Mouse (Mus musculus) stomach, postnatal 0 days (tissue): ENCODE results near the gene Phgr1. TPM values are rescaled to one million over a fixed set of nuclear protein-coding genes. Genes with fewer than 3 reads are reported as not detected.
A peak's percentile ranks its signal among the peaks of the same experiment; 100 is the strongest.

Experiments used
- ATAC-seq: fragments of 200-750 bp; cut with Nextera tagmentation; 2 replicates; pipeline ENCODE4 v1.8.0; 2017; ENCODE audit not compliant: low FRiP score, low TSS enrichment
- DNase-seq: peaks from one replicate; pipeline ENCODE4 v3.0.0-alpha.2; 2016; ENCODE audit warnings: low spot score
- H3K27ac ChIP-seq: fragments of 300-500 bp; sonication (generic); replicated peaks from 2 replicates; pipeline ENCODE4 v1.5.1; 2014; ENCODE audit warnings: mild to moderate bottlenecking, control low read depth
- H3K27me3 ChIP-seq: fragments of 300-500 bp; sonication (generic); 2 replicates; pipeline ENCODE4 v1.6.1; 2014; ENCODE audit warnings: low read length; ENCODE audit not compliant: control insufficient read depth, insufficient read depth
- H3K36me3 ChIP-seq: fragments of 300-500 bp; sonication (generic); 2 replicates; pipeline ENCODE4 v1.6.1; 2014; ENCODE audit warnings: low read length, mixed read lengths; ENCODE audit not compliant: control insufficient read depth, insufficient read depth
- H3K4me1 ChIP-seq: fragments of 300-500 bp; sonication (generic); replicated peaks from 2 replicates; pipeline ENCODE4 v1.6.1; 2014; ENCODE audit warnings: antibody characterized with exemption; ENCODE audit not compliant: control insufficient read depth, insufficient read depth
- H3K4me2 ChIP-seq: fragments of 300-500 bp; sonication (generic); replicated peaks from 2 replicates; pipeline ENCODE4 v1.6.1; 2014; ENCODE audit warnings: low read depth, mild to moderate bottlenecking, control low read depth, moderate library complexity
- H3K4me3 ChIP-seq: fragments of 300-500 bp; sonication (generic); 2 replicates; pipeline ENCODE4 v1.5.1; 2014; ENCODE audit warnings: low read depth, low read length, control low read depth
- H3K9ac ChIP-seq: fragments of 300-500 bp; sonication (generic); 2 replicates; pipeline ENCODE4 v1.6.1; 2014; ENCODE audit warnings: mild to moderate bottlenecking, low read length, control low read depth, mixed read lengths
- H3K9me3 ChIP-seq: fragments of 300-500 bp; sonication (generic); 2 replicates; pipeline ENCODE4 v1.6.1; 2016; ENCODE audit warnings: low read length; ENCODE audit not compliant: control insufficient read depth
- CTCF ChIP-seq: IDR thresholded peaks from 2 replicates; pipeline ENCODE4 v1.5.1; 2016; ENCODE audit warnings: antibody characterized with exemption, low read depth, mild to moderate bottlenecking, moderate library complexity
- EP300 ChIP-seq: optimal IDR thresholded peaks from 2 replicates; pipeline ENCODE3; 2016; ENCODE audit warnings: antibody characterized with exemption
- WGBS: fragments of 180-500 bp; shearing (Covaris S2); extraction: QIAGEN DNeasy Blood & Tissue Kit; methylation state at CpG from one replicate; pipeline ENCODE4 v1.1.7; 2014; 5-methylcytosine and 5-hydroxymethylcytosine counted together
- polyA plus RNA-seq: library from polyadenylated mRNA; unstranded; fragments of >200 nt; fragmentation: Nextera tagmentation; extraction: Ambion mirVana; gene quantifications from 2 replicates; pipeline ENCODE4 v1.2.1, GENCODE M21; 2015

Phgr1 gene
- polyA plus RNA-seq = 165 and 184 TPM in 2 replicates

- ATAC-seq = peak; percentile 92
- Histone ChIP-seq H3K27ac (peak within 1 kb of the TSS; percentile 36; the same call in 1 of the 2 replicates), H3K4me3 (no peak within 1 kb of the TSS)
These were observed at the start of gene Phgr1 for GRCm38 (mm10) chr2:118772158-118772874. Gene Phgr1, plus strand, starts transcription at chr2:118772769.

GRCm38 (mm10) chr2:118723693-118724486 is 48.7 kb upstream of the Phgr1 start:
- Histone ChIP-seq H3K4me2 (no peak overlapping the region), H3K36me3 (no peaks in the 10 kb centered on the region), H3K27me3 (no peaks in the 10 kb centered on the region), H3K4me1 (peaks cover 2% of the 10 kb centered on the region; the same call in 1 of the 2 replicates), H3K9me3 (no peaks in the 10 kb centered on the region), H3K27ac (no peak overlapping the region), H3K9ac (no peak overlapping the region), H3K4me3 (no peak overlapping the region)
- DNase-seq (no peak), ATAC-seq (no peak)
- WGBS = 83% methylated on average over 15 of the region's 15 CpGs
- TF ChIP-seq CTCF = no peak
- no peak for TF ChIP-seq EP300

More at GRCm38 (mm10) chr2:118772158-118772874, at the start of gene Phgr1:
- Histone ChIP-seq H3K4me1 (no peaks in the 10 kb centered on the region), H3K36me3 (no peaks in the 10 kb centered on the region), H3K27me3 (no peaks in the 10 kb centered on the region), H3K4me2 (0 out of 2 replicates have a peak within 1 kb of the TSS, but pooled peaks have one; percentile 18), H3K9me3 (no peaks in the 10 kb centered on the region), H3K9ac (no peak within 1 kb of the TSS)
- TF ChIP-seq CTCF = no peak
- TF ChIP-seq EP300 = no peak
- WGBS = 65% methylated on average over 6 of the region's 6 CpGs
- peak; percentile 62 for DNase-seq

DNA sequence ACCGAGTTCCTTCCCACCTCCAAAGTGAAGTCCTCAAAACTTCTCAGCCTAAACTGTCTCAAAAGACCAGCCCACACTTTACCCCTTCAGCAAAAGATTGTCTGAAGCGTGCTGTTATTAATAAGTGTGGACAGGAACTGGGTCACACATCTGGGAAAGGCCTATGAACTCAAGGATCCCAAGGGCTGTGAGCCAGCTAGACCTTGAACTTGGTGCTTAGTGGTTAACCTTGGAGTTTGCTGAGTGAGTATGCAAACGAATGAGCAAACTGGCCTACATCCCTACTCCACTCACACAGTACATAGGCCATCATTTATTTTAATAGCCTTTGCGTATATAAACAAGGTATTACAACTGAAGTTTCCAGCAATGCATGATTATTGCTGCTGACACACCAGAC is 47.1 kb upstream of the Phgr1 start:
- Histone ChIP-seq H3K36me3 (no peaks in the 10 kb centered on the region), H3K4me3 (no peak overlapping the region), H3K27ac (no peak overlapping the region), H3K4me2 (no peak overlapping the region), H3K9ac (no peak overlapping the region), H3K4me1 (peaks cover 5% of the 10 kb centered on the region), H3K27me3 (no peaks in the 10 kb centered on the region), H3K9me3 (no peaks in the 10 kb centered on the region)
- no peak for TF ChIP-seq CTCF
- TF ChIP-seq EP300 = no peak
- DNase-seq = no peak
- ATAC-seq = no peak
- WGBS = 70% methylated on average over 4 of the region's 4 CpGs

- Histone ChIP-seq H3K4me1 (peaks cover 5% of the 10 kb centered on the region), H3K27ac (no peak overlapping the region), H3K4me2 (no peak overlapping the region), H3K9me3 (no peaks in the 10 kb centered on the region), H3K4me3 (no peak overlapping the region), H3K9ac (no peak overlapping the region), H3K36me3 (no peaks in the 10 kb centered on the region), H3K27me3 (no peaks in the 10 kb centered on the region)
- TF ChIP-seq EP300 = no peak
- no peak for TF ChIP-seq CTCF
- ATAC-seq = no peak
- WGBS = 90% methylated on average over 2 of the region's 2 CpGs
- DNase-seq = no peak
These were observed 45.7 kb upstream of the Phgr1 start for GRCm38 (mm10) chr2:118726873-118727272.

GRCm38 (mm10) chr2:118727911-118728310 is 44.7 kb upstream of the Phgr1 start:
- Histone ChIP-seq H3K9ac (peak overlapping the region; percentile 45; the same call in 1 of the 2 replicates), H3K27ac (peak overlapping the region; percentile 53; the same call in 1 of the 2 replicates)
- no peak for DNase-seq

More at GRCm38 (mm10) chr2:118727911-118728310, 44.7 kb upstream of the Phgr1 start:
- Histone ChIP-seq H3K9me3 (no peaks in the 10 kb centered on the region), H3K27me3 (no peaks in the 10 kb centered on the region), H3K4me1 (peaks cover 5% of the 10 kb centered on the region), H3K36me3 (no peaks in the 10 kb centered on the region), H3K4me2 (peak overlapping the region; percentile 35), H3K4me3 (no peak overlapping the region)
- TF ChIP-seq CTCF (no peak), EP300 (no peak)
- no peak; the same call in 1 of the 2 replicates for ATAC-seq
- 21% methylated on average over 9 of the region's 9 CpGs for WGBS
